Mouse (Mus musculus) intestine, embryonic 16.5 days (tissue): ENCODE results near the gene Arhgap31. TPM values are rescaled to one million over a fixed set of nuclear protein-coding genes. Genes with fewer than 3 reads are reported as not detected.
"Not testable (repeated sequence)": the region's sequence is repeated elsewhere in the genome, so short reads cannot be mapped to it uniquely, and the experiment has no call there.

ENCODE experiments used
- ATAC-seq: fragments of 200-750 bp; cut with Nextera tagmentation; 2 replicates; pipeline ENCODE4 v1.8.0; 2017; ENCODE audit warnings: moderate TSS enrichment, moderate library complexity
- H3K27ac ChIP-seq: fragments of 300-500 bp; sonication (generic); 2 replicates; pipeline ENCODE4 v1.5.1; 2014; ENCODE audit warnings: mild to moderate bottlenecking, low read length
- H3K27me3 ChIP-seq: fragments of 300-500 bp; sonication (generic); replicated peaks from 2 replicates; pipeline ENCODE4 v1.6.1; 2014; ENCODE audit warnings: low read length, control low read depth, mixed read lengths; ENCODE audit not compliant: control insufficient read depth, insufficient read depth
- H3K36me3 ChIP-seq: fragments of 300-500 bp; sonication (generic); 2 replicates; pipeline ENCODE4 v1.6.1; 2014; ENCODE audit warnings: low read length, control low read depth; ENCODE audit not compliant: control insufficient read depth, insufficient read depth
- H3K4me1 ChIP-seq: fragments of 300-500 bp; sonication (generic); 2 replicates; pipeline ENCODE4 v1.6.1; 2014; ENCODE audit warnings: low read length, control low read depth, mixed read lengths; ENCODE audit not compliant: control insufficient read depth, insufficient read depth
- H3K4me2 ChIP-seq: fragments of 300-500 bp; sonication (generic); 2 replicates; pipeline ENCODE4 v1.6.1; 2014; ENCODE audit warnings: low read depth, low read length, control low read depth
- H3K4me3 ChIP-seq: fragments of 300-500 bp; sonication (generic); 2 replicates; pipeline ENCODE4 v1.5.1; 2014; ENCODE audit warnings: mild to moderate bottlenecking, low read length
- H3K9ac ChIP-seq: fragments of 300-500 bp; sonication (generic); 2 replicates; pipeline ENCODE4 v1.6.1; 2014; ENCODE audit warnings: low read depth, low read length
- H3K9me3 ChIP-seq: fragments of 300-500 bp; sonication (generic); 2 replicates; pipeline ENCODE4 v1.6.1; 2016; ENCODE audit warnings: low read length, control low read depth; ENCODE audit not compliant: control insufficient read depth
- WGBS: fragments of 180-500 bp; shearing (Covaris S2); extraction: QIAGEN DNeasy Blood & Tissue Kit; methylation state at CpG from one replicate; pipeline ENCODE4 v1.1.7; 2014; 5-methylcytosine and 5-hydroxymethylcytosine counted together
- polyA plus RNA-seq: library from polyadenylated mRNA; unstranded; fragments of >200 nt; fragmentation: Nextera tagmentation; extraction: Ambion mirVana; gene quantifications from 2 replicates; pipeline ENCODE4 v1.2.1, GENCODE M21; 2015

Arhgap31 gene
- polyA plus RNA-seq, 1 experiment from 2014 or later: 5.7 TPM

DNA sequence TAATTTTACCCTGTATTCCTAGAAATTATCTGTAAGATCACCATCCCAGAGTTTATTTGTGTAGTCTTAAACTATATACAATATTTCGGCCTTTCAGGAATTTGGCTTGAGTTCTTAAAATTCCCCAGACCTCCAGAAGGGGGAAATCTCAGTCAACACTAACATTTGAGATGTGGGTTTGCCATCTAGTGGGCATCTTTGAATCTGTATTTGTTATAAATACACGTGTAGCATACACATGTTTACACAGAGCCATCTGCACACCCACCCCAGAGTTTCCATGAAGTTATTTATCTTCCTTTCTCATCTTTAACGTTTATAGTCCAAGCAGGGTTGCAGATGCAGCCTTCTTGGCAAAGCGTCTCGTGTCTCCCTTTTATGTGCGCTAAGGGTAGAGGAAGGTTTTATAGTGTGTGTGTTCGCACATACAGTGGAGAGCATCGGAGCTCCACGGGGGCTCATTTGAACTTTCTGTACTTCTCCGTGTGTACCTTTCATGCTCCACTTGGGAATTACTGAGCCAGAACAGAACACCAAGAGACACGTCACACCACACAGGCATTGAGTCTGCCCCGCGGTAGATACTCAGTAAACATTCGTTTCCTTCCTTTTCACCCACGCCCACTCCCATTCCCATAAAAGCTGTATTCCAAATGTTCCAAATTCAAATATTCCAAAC lies 16.7 kb upstream of the Arhgap31 start:
- Histone ChIP-seq H3K9me3 (no peaks in the 10 kb centered on the region), H3K4me3 (no peak overlapping the region), H3K27ac (no peak overlapping the region), H3K4me1 (no peaks in the 10 kb centered on the region), H3K36me3 (no peaks in the 10 kb centered on the region), H3K9ac (no peak overlapping the region), H3K4me2 (peak overlapping the region; percentile 36), H3K27me3 (no peaks in the 10 kb centered on the region)
- peak; percentile 59 for ATAC-seq
- WGBS: 35% methylated on average over 15 of the region's 15 CpGs

DNA sequence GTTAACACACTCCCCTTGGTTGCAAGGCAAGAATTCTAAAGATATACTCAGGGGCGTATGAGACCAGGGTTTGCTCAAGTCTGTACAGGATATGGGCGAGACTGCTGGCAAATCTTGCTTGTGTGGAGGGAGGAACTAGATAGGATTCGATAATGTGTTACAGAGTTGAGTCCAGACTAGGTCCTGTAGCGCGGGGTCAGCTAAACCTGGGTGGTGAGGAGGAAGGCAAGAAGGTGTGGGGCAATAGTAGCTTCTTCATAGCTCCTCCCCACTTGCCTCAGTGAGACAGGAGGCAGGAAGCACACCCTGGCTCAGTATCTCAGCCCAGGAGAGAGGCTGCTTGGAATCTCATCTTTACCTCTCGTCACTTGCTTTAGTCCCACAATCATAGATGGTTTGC lies 16.1 kb upstream of the Arhgap31 start:
- 79% methylated on average over 6 of the region's 6 CpGs for WGBS
- H3K36me3 ChIP-seq: no peaks in the 10 kb centered on the region
- no peak overlapping the region for H3K27ac ChIP-seq
- H3K4me2 ChIP-seq: no peak overlapping the region
- H3K27me3 ChIP-seq: no peaks in the 10 kb centered on the region
- H3K9me3 ChIP-seq: no peaks in the 10 kb centered on the region
- H3K9ac ChIP-seq: no peak overlapping the region
- no peak overlapping the region for H3K4me3 ChIP-seq
- H3K4me1 ChIP-seq: no peaks in the 10 kb centered on the region
- ATAC-seq: peak; percentile 58; the same call in 1 of the 2 replicates

- Histone ChIP-seq H3K27me3 (no peaks in the 10 kb centered on the region), H3K4me2 (no peak overlapping the region), H3K4me1 (no peaks in the 10 kb centered on the region), H3K4me3 (no peak overlapping the region), H3K9ac (no peak overlapping the region), H3K36me3 (no peaks in the 10 kb centered on the region), H3K9me3 (no peaks in the 10 kb centered on the region), H3K27ac (no peak overlapping the region)
- no peak for ATAC-seq
- WGBS: 90% methylated on average over 15 of the region's 15 CpGs
Observed at GRCm38 (mm10) chr16:38728576-38729132, 15.6 kb upstream of the Arhgap31 start.

- ATAC-seq: peak; percentile 59
- Histone ChIP-seq H3K27me3 (no peaks in the 10 kb centered on the region), H3K27ac (no peak overlapping the region), H3K9ac (no peak overlapping the region), H3K4me3 (no peak overlapping the region), H3K9me3 (no peaks in the 10 kb centered on the region), H3K4me2 (no peak overlapping the region), H3K36me3 (no peaks in the 10 kb centered on the region), H3K4me1 (no peaks in the 10 kb centered on the region)
- 64% methylated on average over 13 of the region's 13 CpGs for WGBS
Observed at GRCm38 (mm10) chr16:38724974-38725373, 11.9 kb upstream of the Arhgap31 start.

DNA sequence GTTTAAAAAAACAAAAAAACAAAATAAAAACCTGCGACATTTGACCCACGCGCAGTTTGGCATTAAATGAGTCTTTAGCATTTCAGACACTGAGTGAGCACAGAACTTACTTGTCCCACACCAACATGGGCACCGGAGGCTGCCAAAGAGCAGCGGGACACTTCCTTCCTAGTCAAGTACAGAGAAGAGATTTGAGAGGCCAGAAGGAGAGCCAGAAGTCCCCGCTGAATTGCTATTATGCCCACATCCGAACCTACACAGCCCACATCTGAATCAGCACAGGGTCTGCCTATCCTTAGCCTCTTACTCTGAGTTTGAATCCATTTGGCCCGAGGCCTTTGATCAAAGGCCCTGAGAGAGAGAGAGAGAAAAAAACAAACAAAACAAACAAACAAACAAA lies 11.2 kb upstream of the Arhgap31 start:
- H3K4me3 ChIP-seq: no peak overlapping the region
- H3K4me2 ChIP-seq: no peak overlapping the region
- no peaks in the 10 kb centered on the region for H3K9me3 ChIP-seq
- no peak overlapping the region; the same call in 1 of the 2 replicates for H3K27ac ChIP-seq
- H3K9ac ChIP-seq: no peak overlapping the region
- ATAC-seq: no peak
- no peaks in the 10 kb centered on the region for H3K27me3 ChIP-seq
- WGBS: 77% methylated on average over 8 of the region's 8 CpGs
- no peaks in the 10 kb centered on the region for H3K36me3 ChIP-seq
- no peaks in the 10 kb centered on the region for H3K4me1 ChIP-seq

DNA sequence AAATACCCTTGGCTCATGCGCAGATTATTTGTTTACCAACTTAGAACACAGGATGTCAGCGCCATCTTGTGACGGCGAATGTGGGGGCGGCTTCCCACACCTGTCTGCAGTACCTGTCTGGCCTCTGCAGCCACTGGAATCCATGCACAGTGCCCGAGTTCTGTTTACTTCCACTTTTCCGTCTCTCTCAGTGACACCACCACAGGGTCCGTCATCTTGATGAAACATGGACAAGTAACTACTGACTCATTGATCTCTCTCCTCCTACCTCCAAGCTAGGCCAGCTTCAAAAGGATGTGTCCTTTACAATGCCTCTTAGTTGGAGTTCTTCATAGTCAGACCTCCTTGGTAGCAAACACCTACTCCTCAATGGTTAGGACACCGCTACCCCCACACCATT lies 8.3 kb upstream of the Arhgap31 start:
- 92% methylated on average over 8 of the region's 9 CpGs for WGBS
- Histone ChIP-seq H3K4me1 (no peaks in the 10 kb centered on the region), H3K36me3 (no peaks in the 10 kb centered on the region), H3K9me3 (no peaks in the 10 kb centered on the region), H3K27me3 (no peaks in the 10 kb centered on the region), H3K4me3 (no peak overlapping the region), H3K9ac (no peak overlapping the region), H3K27ac (no peak overlapping the region), H3K4me2 (no peak overlapping the region)
- ATAC-seq: no peak

DNA sequence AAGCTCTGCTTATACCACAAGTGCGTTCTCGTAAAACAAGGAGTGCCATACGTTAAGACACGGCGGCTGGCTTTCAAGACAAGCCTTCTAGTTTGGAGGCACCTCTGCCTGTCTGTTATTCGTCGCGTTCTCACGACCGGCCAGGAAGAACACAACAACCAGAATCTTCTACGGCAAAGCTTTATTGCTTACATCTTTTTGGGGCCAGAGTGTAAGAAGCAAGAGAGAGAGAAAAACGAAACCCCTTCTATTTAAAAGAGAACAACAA lies 1.1 kb upstream of the Arhgap31 start:
- WGBS: 28% methylated on average over 11 of the region's 12 CpGs
- H3K27ac ChIP-seq: peak overlapping the region; percentile 27; the same call in 1 of the 2 replicates
- peak overlapping the region; percentile 23 for H3K4me3 ChIP-seq
- not testable (repeated sequence) for H3K9ac ChIP-seq, H3K27me3 ChIP-seq, H3K9me3 ChIP-seq, H3K4me1 ChIP-seq, ATAC-seq, H3K36me3 ChIP-seq
- H3K4me2 ChIP-seq: peak overlapping the region; percentile 83

DNA sequence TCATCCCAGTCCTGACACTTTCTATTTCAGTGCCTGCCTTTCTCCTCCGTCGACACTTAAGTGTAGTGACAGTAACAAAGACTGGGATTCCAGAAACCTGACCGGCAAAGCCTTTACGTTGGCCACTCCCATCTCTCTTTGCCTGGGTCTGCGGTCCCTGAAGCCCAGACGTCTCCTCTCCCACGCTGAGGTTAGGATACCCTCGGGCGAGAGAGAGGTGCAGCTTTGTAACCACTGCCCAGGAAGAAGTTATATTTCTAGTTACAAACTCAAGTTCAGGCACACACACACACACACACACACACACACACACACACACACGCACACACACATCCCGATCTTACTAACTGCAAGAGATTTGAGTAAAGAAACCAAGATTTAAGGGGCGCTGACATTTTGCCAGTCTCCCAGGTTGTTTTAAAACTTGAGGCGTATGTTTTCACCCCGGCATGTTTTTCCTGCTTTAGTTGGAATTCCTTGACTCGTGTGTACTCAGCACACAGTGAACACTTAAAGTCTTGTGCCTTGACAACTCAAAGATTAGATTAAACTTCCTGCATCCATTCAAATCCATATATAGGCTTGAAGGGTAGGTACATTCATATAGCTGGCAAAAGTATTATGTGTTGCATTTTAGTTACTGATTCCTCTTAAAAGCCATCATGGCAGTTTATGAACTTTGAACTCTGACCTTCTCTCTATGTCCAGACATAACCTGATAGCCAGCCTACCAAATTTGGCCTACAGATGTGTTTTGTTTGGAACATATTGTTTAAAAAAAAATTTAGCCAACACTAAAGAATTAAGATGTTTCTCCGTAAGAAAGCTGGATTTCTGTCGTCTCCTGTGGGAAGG lies 557 bp upstream of the Arhgap31 start:
- Histone ChIP-seq H3K4me1 (peaks cover 9% of the 10 kb centered on the region; the same call in 1 of the 2 replicates), H3K9ac (peak overlapping the region; percentile 82), H3K4me3 (peak overlapping the region; percentile 78), H3K27me3 (no peaks in the 10 kb centered on the region), H3K4me2 (peak overlapping the region; percentile 83), H3K27ac (peak overlapping the region; percentile 95), H3K36me3 (no peaks in the 10 kb centered on the region), H3K9me3 (no peaks in the 10 kb centered on the region)
- peak; percentile 66 for ATAC-seq
- WGBS: 17% methylated on average over 17 of the region's 17 CpGs

DNA sequence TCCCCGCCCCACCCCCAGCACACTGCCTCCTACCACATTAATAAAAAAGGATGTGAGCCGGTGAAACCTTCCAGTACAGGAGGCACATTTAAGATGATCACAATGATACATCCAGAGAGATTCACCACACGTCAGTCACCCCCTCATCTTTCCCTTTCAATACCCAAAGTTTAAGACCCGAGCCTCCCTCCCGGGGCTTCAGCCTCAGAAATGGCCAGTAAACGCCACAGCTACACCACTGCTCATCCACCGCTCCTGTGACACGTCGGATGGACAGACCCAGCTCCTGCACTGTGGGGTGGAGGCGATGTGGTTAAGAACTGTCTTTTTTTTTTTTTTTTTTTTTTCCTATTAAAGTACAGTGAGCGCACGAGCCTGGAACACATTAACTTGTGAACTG lies 969 bp downstream of the Arhgap31 start:
- Histone ChIP-seq H3K36me3 (no peaks in the 10 kb centered on the region), H3K4me3 (peak overlapping the region; percentile 78), H3K4me2 (peak overlapping the region; percentile 83), H3K9ac (peak overlapping the region; percentile 82), H3K9me3 (no peaks in the 10 kb centered on the region), H3K4me1 (peaks cover 9% of the 10 kb centered on the region; the same call in 1 of the 2 replicates), H3K27ac (peak overlapping the region; percentile 95), H3K27me3 (no peaks in the 10 kb centered on the region)
- WGBS: 8% methylated on average over 12 of the region's 12 CpGs
- ATAC-seq: peak; percentile 13; the same call in 1 of the 2 replicates
